Mouse (Mus musculus): ENCODE results near the gene Lrguk. TPM values are rescaled to one million over a fixed set of nuclear protein-coding genes. Genes with fewer than 3 reads are reported as not detected.
A peak's percentile ranks its signal among the peaks of the same experiment; 100 is the strongest.

The Lrguk gene
- total RNA-seq (2022), result 1 to 10 TPM; 2.0 to 4.2 (median 3.4) TPM

DNA sequence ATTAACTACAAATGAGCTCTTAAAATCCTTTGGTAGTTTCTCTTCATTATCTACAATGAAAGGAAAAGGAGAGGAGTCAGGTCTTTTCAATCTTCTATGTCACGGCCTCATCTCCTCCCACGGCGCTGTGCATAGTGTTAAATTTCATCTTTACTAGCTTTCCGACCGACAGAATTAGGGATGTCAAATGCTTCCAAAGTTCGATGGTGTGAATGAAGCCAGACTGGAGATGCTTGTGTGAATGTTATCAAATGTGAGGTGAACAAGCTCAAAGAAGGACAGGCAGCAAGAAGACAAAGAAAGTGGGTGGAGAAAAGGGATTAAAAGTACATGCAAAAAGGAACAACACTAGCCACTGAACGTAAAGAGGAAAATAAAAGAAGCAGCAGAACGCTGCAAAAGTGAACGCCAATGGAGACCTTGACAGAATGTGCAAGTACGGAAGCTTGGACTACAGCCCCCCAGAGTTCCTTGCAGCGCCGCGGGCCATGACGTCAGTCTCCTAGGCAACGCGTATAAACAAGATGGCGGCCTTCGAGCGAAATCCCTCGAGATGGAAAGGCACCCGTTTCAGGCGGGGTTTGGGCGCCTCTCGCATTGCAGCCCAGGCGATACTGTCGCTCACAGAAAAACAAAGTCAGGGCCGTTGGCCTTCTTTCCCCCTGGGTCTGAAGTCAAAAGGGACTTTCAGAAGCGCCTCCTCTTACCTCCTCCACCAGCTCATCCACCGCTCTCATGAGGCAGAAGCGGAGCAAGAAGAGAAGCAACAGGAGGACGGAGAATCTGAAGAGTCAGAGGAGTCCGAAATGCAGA is at the start of gene Lrguk:
TSS of gene Lrguk (plus strand) at position 516 of the 813 bp plus-strand sequence.
- DNase-seq (ENCODE audit: low spot score in 2 of 2), result peak; percentile 86 to 87

DNA sequence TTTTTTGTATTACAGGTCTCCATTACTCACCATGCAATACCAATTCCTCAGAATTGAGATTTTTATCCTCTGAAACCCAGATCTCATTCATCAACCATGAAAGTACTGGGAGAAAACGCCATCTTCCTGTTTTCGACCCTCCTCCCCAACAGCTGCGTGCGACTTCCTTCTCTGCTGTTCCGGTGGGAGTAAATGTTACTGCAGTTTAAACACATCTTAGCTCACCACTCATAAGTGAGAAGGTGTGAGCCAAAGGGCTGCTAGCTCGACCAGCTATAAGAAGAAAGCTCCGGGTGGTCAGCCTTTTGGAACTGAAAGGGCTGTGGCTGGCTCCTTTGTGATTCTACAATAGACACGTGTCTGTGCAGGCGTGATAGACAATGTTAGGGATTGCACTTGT is 46.5 kb upstream of the Lrguk start:
- no peak for DNase-seq (ENCODE audit: low spot score in 2 of 2)

DNA sequence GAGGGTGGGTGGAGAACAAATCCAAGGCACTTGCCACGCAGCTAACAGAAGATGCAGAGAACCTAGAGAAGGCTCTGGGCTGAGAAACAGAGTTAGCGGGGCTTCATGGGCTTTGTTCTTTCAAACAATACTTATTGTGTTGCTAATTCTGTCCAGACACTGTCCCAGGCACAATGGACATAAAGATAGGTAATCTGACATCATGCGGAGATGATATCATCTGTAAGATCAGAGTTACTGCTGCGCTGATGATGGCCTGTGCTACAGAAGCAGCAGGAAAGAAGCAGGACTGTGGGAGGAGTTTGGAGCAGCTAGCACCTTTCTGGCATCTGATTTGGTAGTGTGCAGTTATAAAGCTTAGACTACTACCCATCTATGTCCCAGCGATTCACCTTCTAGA is 42.1 kb upstream of the Lrguk start:
- DNase-seq (ENCODE audit: low spot score in 2 of 2), result no peak

DNA sequence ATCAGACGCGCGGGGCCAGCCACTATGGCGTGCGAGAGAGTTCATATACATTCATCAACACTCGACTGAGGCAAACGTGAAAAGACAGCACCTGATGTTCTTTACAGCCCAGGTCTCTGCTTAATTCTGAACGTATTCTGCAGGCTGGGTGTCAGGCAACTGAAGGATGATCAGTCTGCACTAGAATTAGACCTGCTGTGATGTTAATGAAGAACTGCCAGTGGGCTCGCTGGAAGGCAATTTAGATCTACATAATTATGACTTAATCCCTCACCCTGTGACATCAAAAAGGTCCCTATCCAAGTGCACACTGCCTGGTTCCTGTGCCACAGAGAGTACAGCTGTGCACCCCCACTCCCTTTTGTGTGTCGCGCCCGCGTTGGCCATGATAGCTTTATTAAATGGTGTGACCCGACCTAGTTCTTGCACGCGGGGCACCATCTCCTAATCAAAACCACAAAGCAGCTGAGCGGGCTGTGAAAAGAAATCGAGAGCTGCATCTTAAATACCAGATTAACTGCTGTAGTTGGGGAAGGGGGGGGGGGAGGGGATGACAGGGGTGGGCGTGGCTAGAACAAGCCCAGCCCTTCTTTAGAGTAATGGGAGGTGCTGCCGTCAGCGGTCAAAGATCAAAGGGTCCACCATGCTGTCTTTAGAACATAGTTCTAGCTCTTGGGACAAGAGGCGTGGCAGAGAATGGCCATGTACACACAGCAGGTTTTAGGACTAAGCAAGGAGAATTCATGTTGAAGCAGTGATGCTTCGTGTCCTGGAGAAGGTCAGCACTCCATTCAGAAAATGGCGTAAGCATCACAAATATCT is 36.8 kb upstream of the Lrguk start:
- DNase-seq (ENCODE audit: low spot score in 2 of 2), result no peak

- no peak for DNase-seq (ENCODE audit: low spot score in 2 of 2)
These were observed 35.4 kb upstream of the Lrguk start for GRCm38 (mm10) chr6:33993842-33994241.

DNA sequence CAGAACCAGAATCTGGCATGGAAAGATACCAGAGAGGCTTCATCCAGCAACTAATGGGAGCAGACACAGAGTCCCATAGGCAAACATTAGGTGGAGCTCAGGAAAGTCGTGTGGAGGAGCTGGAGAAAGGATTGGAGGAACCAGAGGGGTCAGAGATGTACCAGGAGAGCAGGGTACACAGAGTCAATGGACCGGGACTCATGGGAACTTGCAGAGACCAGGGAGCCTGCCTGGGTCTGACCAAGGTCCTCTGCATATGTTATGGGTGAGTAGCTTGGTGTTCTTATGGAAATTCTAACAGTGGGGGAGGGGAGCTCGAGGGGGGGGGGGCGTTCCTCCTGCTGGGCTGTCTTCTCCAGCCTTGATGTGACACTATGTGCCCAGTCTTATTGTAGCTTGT is 30.7 kb upstream of the Lrguk start:
- DNase-seq (ENCODE audit: low spot score in 2 of 2), result no peak

GRCm38 (mm10) chr6:33999530-33999929 is 29.7 kb upstream of the Lrguk start:
- DNase-seq (ENCODE audit: low spot score in 2 of 2), result no peak

DNA sequence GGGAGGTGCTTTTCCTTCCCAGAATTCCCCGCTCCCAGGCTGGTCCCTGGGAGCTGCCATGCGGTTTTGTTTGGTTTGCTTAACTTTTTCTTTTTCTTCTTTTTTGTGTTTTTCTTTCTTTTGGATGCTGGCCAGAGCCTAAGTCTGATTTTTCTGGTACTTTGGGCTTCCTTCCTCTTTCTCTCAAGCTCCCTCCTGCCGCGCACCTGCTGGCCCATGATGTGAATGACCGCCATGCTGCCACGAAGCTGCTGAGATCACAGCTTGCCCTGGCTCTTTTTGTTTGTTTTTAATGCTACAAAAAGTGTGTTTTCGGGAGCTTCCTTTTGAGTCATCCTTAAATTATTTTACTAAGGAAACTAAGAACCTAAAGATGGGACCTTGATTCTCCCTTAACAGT is 28.6 kb upstream of the Lrguk start:
- DNase-seq (ENCODE audit: low spot score in 2 of 2), result no peak

DNA sequence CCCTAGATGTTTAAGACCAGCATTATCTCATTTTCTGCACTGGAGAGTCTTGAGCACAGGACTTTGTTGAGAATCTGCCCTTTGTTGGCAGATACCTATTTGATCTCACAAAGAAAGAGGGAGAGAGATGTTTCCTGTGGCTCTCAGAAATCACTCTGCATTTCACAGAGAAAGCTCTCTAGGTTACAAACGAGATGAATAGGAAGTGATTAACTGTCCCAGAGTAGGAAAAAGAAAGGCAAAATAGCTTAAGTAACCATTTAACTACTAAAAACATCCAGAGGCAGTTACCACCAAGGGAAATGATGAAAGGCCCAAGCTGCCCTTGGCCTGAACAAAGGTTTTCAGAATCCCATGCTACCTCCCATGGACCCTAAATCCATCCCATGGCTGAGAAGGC is 26.2 kb upstream of the Lrguk start:
- no peak for DNase-seq (ENCODE audit: low spot score in 2 of 2)

DNA sequence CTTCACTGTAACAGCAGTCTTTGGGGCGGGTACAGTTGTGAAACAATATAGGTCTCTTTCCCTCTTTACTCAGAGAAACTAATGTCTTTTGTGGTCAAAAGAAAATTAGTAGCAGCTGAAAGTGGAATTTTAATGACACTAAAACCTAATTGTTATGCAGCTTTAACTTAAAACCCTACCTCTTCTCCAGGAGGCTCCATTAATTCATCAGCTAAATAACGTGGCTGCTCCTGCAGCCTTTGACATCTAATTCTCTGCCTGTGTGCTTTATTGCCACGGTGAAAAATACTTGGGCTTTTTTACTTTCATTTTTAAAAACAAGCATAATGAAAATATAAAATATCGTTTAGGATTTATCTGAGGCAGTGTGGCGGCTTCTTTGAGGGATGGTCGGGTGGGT is 15.8 kb upstream of the Lrguk start:
- no peak for DNase-seq (ENCODE audit: low spot score in 2 of 2)

- no peak for DNase-seq (ENCODE audit: low spot score in 2 of 2)
These were observed 439 bp downstream of the Lrguk start for GRCm38 (mm10) chr6:34029746-34030027.

DNA sequence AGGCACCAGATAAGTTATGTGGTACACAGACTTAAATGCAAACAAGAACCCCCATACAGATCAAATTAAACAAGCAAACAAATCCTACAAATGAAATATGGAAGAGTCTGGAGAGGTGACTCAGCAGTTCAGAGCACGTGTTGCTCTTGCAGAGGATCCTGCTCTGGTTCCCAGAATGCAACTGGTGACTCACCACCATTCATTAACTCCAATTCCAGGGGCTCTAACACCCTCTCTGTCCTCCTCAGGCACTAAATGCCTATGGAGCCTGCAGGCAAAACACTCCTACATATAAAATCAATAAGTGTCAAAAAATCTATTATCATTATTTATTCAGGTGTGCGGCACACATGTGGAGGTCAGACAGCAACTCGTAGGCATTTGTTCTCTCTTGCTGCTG is 4.8 kb downstream of the Lrguk start:
- DNase-seq (ENCODE audit: low spot score in 2 of 2), result no peak

GRCm38 (mm10) chr6:34034577-34035461 is 5.6 kb downstream of the Lrguk start:
- DNase-seq (ENCODE audit: low spot score in 2 of 2), result no peak

GRCm38 (mm10) chr6:34040624-34041235 is 11.5 kb downstream of the Lrguk start:
- DNase-seq (ENCODE audit: low spot score in 2 of 2), result peak; percentile 64 to 90

GRCm38 (mm10) chr6:34041589-34042280 is 12.5 kb downstream of the Lrguk start:
- DNase-seq (ENCODE audit: low spot score in 2 of 2), result no peak

DNA sequence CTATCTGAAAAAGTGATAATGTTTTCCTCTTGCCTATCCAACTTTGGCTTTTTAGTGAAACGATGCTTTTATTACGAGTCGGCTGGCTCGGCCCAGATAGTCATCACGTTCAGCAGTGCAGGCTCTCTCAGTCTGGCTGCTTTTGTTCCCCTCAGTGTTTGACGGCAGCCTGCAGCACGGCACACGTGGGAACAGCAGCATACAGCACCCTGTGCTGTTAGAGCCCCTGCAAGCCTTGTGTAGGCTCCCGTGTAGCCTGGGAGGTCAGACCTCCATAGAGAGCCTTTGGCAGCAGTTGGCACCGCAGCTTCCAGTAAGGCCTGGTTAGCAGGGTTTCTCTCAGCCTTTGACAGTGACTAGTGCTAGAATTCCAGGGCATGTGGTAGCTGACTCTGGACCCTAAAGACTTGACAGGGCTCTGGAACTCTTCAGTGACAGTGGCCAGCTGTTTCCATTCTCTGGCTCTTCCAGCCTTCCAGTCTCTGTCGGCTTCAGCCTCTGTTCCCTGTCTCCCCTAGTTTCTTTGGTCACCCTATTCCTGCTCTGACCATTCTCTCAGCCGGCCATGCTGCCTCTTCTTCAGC is 15.1 kb downstream of the Lrguk start:
- DNase-seq (ENCODE audit: low spot score in 2 of 2), result no peak

GRCm38 (mm10) chr6:34044846-34045540 is 15.7 kb downstream of the Lrguk start:
- DNase-seq (ENCODE audit: low spot score in 2 of 2), result no peak

DNA sequence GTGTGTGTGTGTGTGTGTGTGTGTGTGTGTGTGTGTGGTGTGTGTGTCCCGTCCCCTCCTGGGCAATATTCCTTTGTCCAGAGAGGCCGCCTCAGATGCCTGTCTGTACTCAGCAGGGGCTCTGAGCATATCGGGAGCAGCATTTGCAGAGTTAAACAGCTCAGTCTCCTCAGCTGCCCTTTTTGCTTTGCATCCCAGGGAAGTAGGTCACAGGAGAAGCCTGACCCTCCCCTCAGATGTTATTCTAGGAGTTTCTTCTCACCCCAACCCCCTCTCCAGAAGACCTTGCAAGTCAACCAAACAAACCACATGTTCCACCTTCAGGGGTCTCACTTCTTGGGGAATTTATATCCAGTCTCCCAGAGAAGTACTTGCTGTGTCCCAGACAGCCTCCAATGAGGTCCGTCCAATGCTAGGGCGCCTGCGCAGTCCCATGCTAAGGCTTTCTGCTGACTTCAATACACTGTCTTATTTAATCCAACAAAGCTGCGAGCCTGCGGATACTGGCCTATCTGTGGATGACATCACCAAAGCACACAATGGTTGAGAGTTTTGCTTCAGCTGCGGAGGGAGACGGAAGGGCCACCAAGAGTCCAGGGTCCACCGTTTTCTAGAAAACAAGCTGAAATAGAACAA is 17.4 kb downstream of the Lrguk start:
- no peak for DNase-seq (ENCODE audit: low spot score in 2 of 2)

- no peak for DNase-seq (ENCODE audit: low spot score in 2 of 2)
These were observed 20.2 kb downstream of the Lrguk start for GRCm38 (mm10) chr6:34049433-34049832.
